Mouse (Mus musculus): Measurements from ENCODE around the gene Gast. TPM values are rescaled to one million over a fixed set of nuclear protein-coding genes. Genes with fewer than 3 reads are reported as not detected.
"Not testable (repeated sequence)": the region's sequence is repeated elsewhere in the genome, so short reads cannot be mapped to it uniquely, and the experiment has no call there.

The Gast gene
- total and polyA plus RNA-seq, 2 experiments from 2014 or later, result 0.73 TPM; not detected in 1

GRCm38 (mm10) chr11:100297801-100298200 lies 36.4 kb upstream of the Gast start:
- H3K27me3 ChIP-seq (ENCODE audit: insufficient read depth, low read length), result no peaks in the 10 kb centered on the region
- no peaks in the 10 kb centered on the region for H3K36me3 ChIP-seq (ENCODE audit: insufficient read depth, low read length)
- no peaks in the 10 kb centered on the region for H3K4me1 ChIP-seq (ENCODE audit: insufficient read depth, low read length)
- H3K9me3 ChIP-seq (ENCODE audit: low read length), result no peaks in the 10 kb centered on the region
- H3K9ac ChIP-seq (replicated peaks; ENCODE audit: low read length), result no peak overlapping the region
- DNase-seq (ENCODE audit: low spot score), result peak; percentile 23
- H3K4me3 ChIP-seq (ENCODE audit: low read length), result no peak overlapping the region
- peak overlapping the region; percentile 45 for H3K4me2 ChIP-seq (ENCODE audit: low read depth, low read length)
- WGBS, result 35% methylated on average over 5 of the region's 5 CpGs
- no peak overlapping the region for H3K27ac ChIP-seq
- TF ChIP-seq CTCF (IDR thresholded peaks at IDR 0.05; ENCODE audit: low read depth), result peak; percentile 65
- ATAC-seq, result peak; percentile 9; the same call in 1 of the 2 replicates

DNA sequence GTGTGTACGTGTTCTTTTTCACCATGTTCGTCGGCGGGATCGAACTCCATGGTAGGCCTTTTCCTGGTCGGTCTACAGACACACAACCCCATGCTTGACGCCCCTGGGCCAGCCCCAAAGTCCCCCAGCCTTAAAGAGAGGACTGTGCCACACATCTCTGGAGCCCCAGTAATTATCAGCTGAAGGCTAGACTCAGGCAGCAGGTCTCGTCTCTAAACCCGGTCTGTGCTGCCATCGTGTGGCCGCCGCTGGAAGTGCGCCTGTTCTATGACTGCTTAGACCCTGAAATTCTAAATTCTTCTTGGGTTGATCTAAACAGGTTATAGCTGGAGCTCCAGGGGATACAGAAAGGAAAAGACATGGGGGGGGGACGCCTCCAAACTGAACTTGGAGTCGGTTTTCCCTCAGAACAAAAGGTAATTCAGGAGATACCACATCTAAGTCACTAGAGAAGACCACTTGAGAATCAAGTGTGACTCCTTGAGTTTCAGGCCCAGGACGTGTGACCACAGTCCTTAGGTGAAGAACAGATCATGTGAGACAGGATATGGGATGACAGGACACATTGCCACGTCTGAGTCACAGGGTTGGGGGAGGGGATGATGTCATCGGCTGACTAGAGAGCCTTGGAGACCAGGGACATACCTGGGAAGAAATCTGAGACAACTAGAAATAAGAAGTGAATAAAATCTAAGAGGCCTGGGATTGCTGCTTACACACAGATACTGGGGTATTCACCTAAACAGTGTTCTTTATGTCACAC lies 35.8 kb upstream of the Gast start:
- Histone ChIP-seq H3K9me3 (ENCODE audit: low read length) (no peaks in the 10 kb centered on the region), H3K4me2 (ENCODE audit: low read depth, low read length) (peak overlapping the region; percentile 45), H3K27me3 (ENCODE audit: insufficient read depth, low read length) (no peaks in the 10 kb centered on the region), H3K27ac (no peak overlapping the region), H3K36me3 (ENCODE audit: insufficient read depth, low read length) (no peaks in the 10 kb centered on the region), H3K4me3 (ENCODE audit: low read length) (no peak overlapping the region), H3K9ac (replicated peaks; ENCODE audit: low read length) (no peak overlapping the region), H3K4me1 (ENCODE audit: insufficient read depth, low read length) (no peaks in the 10 kb centered on the region)
- WGBS, result 23% methylated on average over 18 of the region's 18 CpGs
- DNase-seq (ENCODE audit: low spot score) (peak; percentile 73), ATAC-seq (peak; percentile 57)
- TF ChIP-seq CTCF (IDR thresholded peaks at IDR 0.05; ENCODE audit: low read depth), result peak; percentile 88

GRCm38 (mm10) chr11:100300293-100300692 lies 33.9 kb upstream of the Gast start:
- Histone ChIP-seq H3K4me3 (ENCODE audit: low read length) (no peak overlapping the region), H3K4me2 (ENCODE audit: low read depth, low read length) (no peak overlapping the region), H3K9me3 (ENCODE audit: low read length) (no peaks in the 10 kb centered on the region), H3K27me3 (ENCODE audit: insufficient read depth, low read length) (no peaks in the 10 kb centered on the region), H3K9ac (replicated peaks; ENCODE audit: low read length) (no peak overlapping the region), H3K36me3 (ENCODE audit: insufficient read depth, low read length) (no peaks in the 10 kb centered on the region), H3K27ac (no peak overlapping the region), H3K4me1 (ENCODE audit: insufficient read depth, low read length) (no peaks in the 10 kb centered on the region)
- peak; percentile 94 for TF ChIP-seq CTCF (IDR thresholded peaks at IDR 0.05; ENCODE audit: low read depth)
- ATAC-seq (no peak), DNase-seq (ENCODE audit: low spot score) (peak; percentile 78)
- WGBS, result 5% methylated on average over 5 of the region's 5 CpGs

- 90% methylated on average over 5 of the region's 5 CpGs for whole genome bisulfite sequencing
- H3K27me3 ChIP-seq (ENCODE audit: insufficient read depth, low read length), result no peaks in the 10 kb centered on the region
These were observed 32.9 kb upstream of the Gast start for GRCm38 (mm10) chr11:100301292-100301691.

DNA sequence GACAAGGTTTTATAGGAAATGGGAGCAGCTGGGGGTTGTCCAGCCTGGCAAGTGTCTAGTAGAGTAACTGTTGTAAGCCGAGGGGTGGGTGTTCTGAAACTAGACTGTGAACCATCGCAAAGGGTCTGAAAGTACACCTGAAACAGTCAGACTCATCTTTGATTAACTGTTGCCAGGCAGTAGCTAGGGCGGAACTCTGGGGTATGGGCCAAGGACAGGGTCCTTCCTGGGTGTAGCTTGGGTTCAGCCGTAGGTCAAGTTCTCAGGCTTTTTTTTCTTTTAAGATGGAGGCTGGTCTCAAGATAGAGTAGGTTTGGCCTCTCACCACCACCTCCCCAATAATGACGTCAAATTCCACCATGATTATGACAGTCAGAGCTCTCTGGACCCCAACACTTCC lies 26.3 kb upstream of the Gast start:
- no peak overlapping the region for H3K4me3 ChIP-seq (ENCODE audit: low read length)
- H3K4me2 ChIP-seq (ENCODE audit: low read depth, low read length), result no peak overlapping the region
- no peaks in the 10 kb centered on the region for H3K9me3 ChIP-seq (ENCODE audit: low read length)
- no peak for DNase-seq (ENCODE audit: low spot score)
- no peak for TF ChIP-seq CTCF (IDR thresholded peaks at IDR 0.05; ENCODE audit: low read depth)
- no peak for ATAC-seq
- no peak overlapping the region for H3K27ac ChIP-seq
- no peaks in the 10 kb centered on the region for H3K36me3 ChIP-seq (ENCODE audit: insufficient read depth, low read length)
- H3K9ac ChIP-seq (replicated peaks; ENCODE audit: low read length), result no peak overlapping the region
- H3K4me1 ChIP-seq (ENCODE audit: insufficient read depth, low read length), result no peaks in the 10 kb centered on the region
- H3K27me3 ChIP-seq (ENCODE audit: insufficient read depth, low read length), result no peaks in the 10 kb centered on the region
- WGBS, result 90% methylated on average over 5 of the region's 5 CpGs

More at GRCm38 (mm10) chr11:100301292-100301691, 32.9 kb upstream of the Gast start:
- Histone ChIP-seq H3K9ac (replicated peaks; ENCODE audit: low read length) (no peak overlapping the region), H3K4me1 (ENCODE audit: insufficient read depth, low read length) (no peaks in the 10 kb centered on the region), H3K36me3 (ENCODE audit: insufficient read depth, low read length) (no peaks in the 10 kb centered on the region), H3K4me2 (ENCODE audit: low read depth, low read length) (no peak overlapping the region), H3K9me3 (ENCODE audit: low read length) (no peaks in the 10 kb centered on the region), H3K27ac (no peak overlapping the region), H3K4me3 (ENCODE audit: low read length) (no peak overlapping the region)
- DNase-seq (ENCODE audit: low spot score) (no peak), ATAC-seq (no peak)
- no peak for TF ChIP-seq CTCF (IDR thresholded peaks at IDR 0.05; ENCODE audit: low read depth)

DNA sequence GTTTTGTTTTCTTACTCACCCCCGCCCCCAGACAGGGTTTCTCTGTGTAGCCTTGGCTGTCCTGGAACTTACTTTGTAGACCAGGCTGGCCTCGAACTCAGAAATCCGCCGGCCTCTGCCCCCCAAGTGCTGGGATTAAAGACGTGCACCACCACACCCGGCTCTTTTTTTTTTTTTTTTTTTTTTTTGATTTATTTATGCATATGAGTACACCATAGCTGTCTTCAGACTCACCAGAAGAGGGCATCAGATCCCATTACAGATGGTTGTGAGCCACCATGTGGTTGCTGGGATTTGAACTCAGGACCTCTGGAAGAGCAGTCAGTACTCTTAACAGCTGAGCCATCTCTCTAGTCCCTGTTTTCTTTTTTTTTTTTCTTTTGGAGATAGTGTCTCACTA lies 25.5 kb upstream of the Gast start:
- H3K9me3 ChIP-seq (ENCODE audit: low read length); H3K9ac ChIP-seq (replicated peaks; ENCODE audit: low read length); H3K4me2 ChIP-seq (ENCODE audit: low read depth, low read length); DNase-seq (ENCODE audit: low spot score); H3K27me3 ChIP-seq (ENCODE audit: insufficient read depth, low read length); H3K36me3 ChIP-seq (ENCODE audit: insufficient read depth, low read length); H3K27ac ChIP-seq; ATAC-seq; H3K4me1 ChIP-seq (ENCODE audit: insufficient read depth, low read length); H3K4me3 ChIP-seq (ENCODE audit: low read length): not testable (repeated sequence)
- WGBS, result 94% methylated on average over 4 of the region's 6 CpGs

- no peak for DNase-seq (ENCODE audit: low spot score)
- no peak for ATAC-seq
- Histone ChIP-seq H3K9me3 (ENCODE audit: low read length) (no peaks in the 10 kb centered on the region), H3K4me1 (ENCODE audit: insufficient read depth, low read length) (no peaks in the 10 kb centered on the region), H3K4me2 (ENCODE audit: low read depth, low read length) (no peak overlapping the region), H3K27ac (peak overlapping the region; percentile 41; the same call in 1 of the 2 replicates), H3K9ac (replicated peaks; ENCODE audit: low read length) (no peak overlapping the region), H3K4me3 (ENCODE audit: low read length) (no peak overlapping the region), H3K27me3 (ENCODE audit: insufficient read depth, low read length) (no peaks in the 10 kb centered on the region), H3K36me3 (ENCODE audit: insufficient read depth, low read length) (no peaks in the 10 kb centered on the region)
- TF ChIP-seq CTCF (IDR thresholded peaks at IDR 0.05; ENCODE audit: low read depth), result no peak
- WGBS, result 74% methylated on average over 1 of the region's 1 CpGs
These were observed 22.6 kb upstream of the Gast start for GRCm38 (mm10) chr11:100311656-100312055.
